Mouse (Mus musculus) olfactory bulb, adult 2 months (tissue): ENCODE measurements around the gene Myog.

Experiments used
- CTCF ChIP-seq: fragments of 200-500 bp; IDR thresholded peaks from 2 replicates; pipeline ENCODE4 v1.5.1; 2012; ENCODE audit warnings: low read depth, mild to moderate bottlenecking, low read length, moderate library complexity; ENCODE audit not compliant: insufficient read depth
- POLR2A ChIP-seq: fragments of 200-500 bp; IDR thresholded peaks from 2 replicates; pipeline ENCODE4 v1.6.1; 2012; ENCODE audit warnings: mild to moderate bottlenecking, low read depth, low read length, moderate library complexity; ENCODE audit not compliant: insufficient read depth

- TF ChIP-seq CTCF, result no peak
- TF ChIP-seq POLR2A, result no peak
Measured at GRCm38 (mm10) chr1:134282342-134282741, 7.4 kb upstream of the Myog start.
